Mouse (Mus musculus): ENCODE data around the gene Frmd4a. TPM values are rescaled to one million over a fixed set of nuclear protein-coding genes. Genes with fewer than 3 reads are reported as not detected.

Gene Frmd4a
- polyA plus RNA-seq, 1 experiment from 2014 or later, result 3.8 TPM

DNA sequence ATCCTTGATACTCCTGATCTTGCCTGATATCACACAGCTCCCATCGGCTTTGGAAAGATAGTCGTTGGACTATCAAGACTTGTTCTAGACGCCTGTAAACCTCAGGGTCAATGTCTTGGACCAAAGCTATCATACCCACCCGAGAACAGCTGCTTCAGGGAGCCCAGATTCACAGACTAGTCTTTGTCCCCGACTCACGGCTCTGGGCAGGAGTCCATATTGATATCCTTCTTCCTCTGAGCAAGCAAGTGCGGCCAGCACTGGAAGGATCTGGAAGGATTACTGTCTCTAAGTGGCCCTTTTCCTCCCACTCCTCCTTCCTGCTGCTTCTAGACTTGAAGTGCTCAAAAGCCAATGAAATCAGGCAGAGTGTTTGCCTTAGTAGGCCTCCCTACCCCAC, 575.1 kb downstream of the Frmd4a start:
- TF ChIP-seq EP300 (optimal IDR thresholded peaks at IDR 0.05) (no peak), CTCF (IDR thresholded peaks at IDR 0.05; ENCODE audit: low read depth) (no peak)
- Histone ChIP-seq H3K9ac (ENCODE audit: low read length) (no peak overlapping the region), H3K27ac (replicated peaks) (no peak overlapping the region), H3K9me3 (ENCODE audit: control insufficient read depth, low read length) (no peaks in the 10 kb centered on the region), H3K4me1 (replicated peaks; ENCODE audit: control insufficient read depth, insufficient read depth) (no peaks in the 10 kb centered on the region), H3K4me3 (ENCODE audit: low read depth, low read length) (no peak overlapping the region), H3K27me3 (ENCODE audit: control insufficient read depth, insufficient read depth, low read length) (no peaks in the 10 kb centered on the region), H3K4me2 (replicated peaks; ENCODE audit: low read depth) (no peak overlapping the region), H3K36me3 (ENCODE audit: control insufficient read depth, insufficient read depth, low read length) (peaks cover 21% of the 10 kb centered on the region)
- WGBS, result 80% methylated on average over 7 of the region's 7 CpGs
- no peak for ATAC-seq (ENCODE audit: low FRiP score, low TSS enrichment)
- no peak for DNase-seq (ENCODE audit: low spot score)

DNA sequence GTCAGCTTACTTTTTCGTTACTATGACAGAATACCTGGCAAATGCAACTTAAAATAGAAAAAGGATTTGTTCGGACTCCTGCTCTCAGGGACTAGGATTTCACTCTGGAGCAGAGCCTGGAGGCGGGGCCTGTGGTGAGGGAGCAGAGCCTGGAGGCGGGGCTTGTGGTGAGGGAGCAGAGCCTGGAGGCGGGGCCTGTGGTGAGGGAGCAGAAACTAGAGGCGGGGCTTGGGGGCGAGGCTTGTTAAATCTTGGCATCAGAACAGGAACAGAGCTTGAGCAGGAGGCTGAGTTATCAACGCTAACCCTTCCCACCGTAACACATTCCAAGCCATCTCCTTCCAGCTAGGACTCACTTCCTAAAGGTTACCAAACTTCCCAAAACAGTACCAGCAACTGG, 575.9 kb downstream of the Frmd4a start:
- Histone ChIP-seq H3K9ac (ENCODE audit: low read length) (no peak overlapping the region), H3K27ac (replicated peaks) (peak overlapping the region; percentile 53; the same call in 1 of the 2 replicates), H3K9me3 (ENCODE audit: control insufficient read depth, low read length) (no peaks in the 10 kb centered on the region), H3K36me3 (ENCODE audit: control insufficient read depth, insufficient read depth, low read length) (peaks cover 21% of the 10 kb centered on the region), H3K4me2 (replicated peaks; ENCODE audit: low read depth) (0 out of 2 replicates have a peak overlapping the region, but pooled peaks have one; percentile 11), H3K27me3 (ENCODE audit: control insufficient read depth, insufficient read depth, low read length) (no peaks in the 10 kb centered on the region), H3K4me1 (replicated peaks; ENCODE audit: control insufficient read depth, insufficient read depth) (no peaks in the 10 kb centered on the region), H3K4me3 (ENCODE audit: low read depth, low read length) (no peak overlapping the region)
- TF ChIP-seq CTCF (IDR thresholded peaks at IDR 0.05; ENCODE audit: low read depth) (no peak), EP300 (optimal IDR thresholded peaks at IDR 0.05) (no peak)
- DNase-seq (ENCODE audit: low spot score), result peak; percentile 93
- 16% methylated on average over 9 of the region's 9 CpGs for WGBS
- ATAC-seq (ENCODE audit: low FRiP score, low TSS enrichment), result peak; percentile 91

DNA sequence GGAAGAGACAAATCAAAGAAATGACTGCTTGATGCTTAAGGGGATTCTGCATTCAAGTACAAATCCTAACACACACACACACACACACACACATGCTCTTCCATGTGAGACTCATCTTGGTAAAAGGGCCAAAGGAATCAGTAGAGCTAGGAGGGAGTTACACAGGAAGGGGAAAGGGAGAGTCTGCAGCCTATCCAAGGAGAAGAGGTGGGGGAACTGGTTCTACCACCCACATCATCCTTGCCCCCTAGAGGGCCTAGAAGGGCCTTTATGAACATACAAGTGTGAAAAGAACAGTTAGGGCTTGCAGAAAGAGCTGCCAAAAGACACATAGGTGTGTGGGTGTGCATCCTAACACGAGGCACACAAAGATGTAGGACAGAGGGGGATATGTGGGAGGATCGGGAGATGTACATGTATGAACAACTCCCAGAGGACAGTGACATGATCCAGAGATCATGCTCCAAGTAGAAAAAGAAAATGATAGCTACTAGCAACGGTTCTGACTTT, 576.4 kb downstream of the Frmd4a start:
- peaks cover 21% of the 10 kb centered on the region for H3K36me3 ChIP-seq (ENCODE audit: control insufficient read depth, insufficient read depth, low read length)
- no peak overlapping the region for H3K4me3 ChIP-seq (ENCODE audit: low read depth, low read length)
- ATAC-seq (ENCODE audit: low FRiP score, low TSS enrichment) (peak; percentile 28; the same call in 1 of the 2 replicates), DNase-seq (ENCODE audit: low spot score) (no peak)
- H3K9ac ChIP-seq (ENCODE audit: low read length), result no peak overlapping the region
- no peaks in the 10 kb centered on the region for H3K27me3 ChIP-seq (ENCODE audit: control insufficient read depth, insufficient read depth, low read length)
- no peaks in the 10 kb centered on the region for H3K9me3 ChIP-seq (ENCODE audit: control insufficient read depth, low read length)
- no peak for TF ChIP-seq EP300 (optimal IDR thresholded peaks at IDR 0.05)
- TF ChIP-seq CTCF (IDR thresholded peaks at IDR 0.05; ENCODE audit: low read depth), result peak; percentile 12; the same call in 1 of the 2 replicates
- no peaks in the 10 kb centered on the region for H3K4me1 ChIP-seq (replicated peaks; ENCODE audit: control insufficient read depth, insufficient read depth)
- H3K4me2 ChIP-seq (replicated peaks; ENCODE audit: low read depth), result 0 out of 2 replicates have a peak overlapping the region, but pooled peaks have one; percentile 11
- WGBS, result 68% methylated on average over 3 of the region's 3 CpGs
- H3K27ac ChIP-seq (replicated peaks), result peak overlapping the region; percentile 53; the same call in 1 of the 2 replicates

DNA sequence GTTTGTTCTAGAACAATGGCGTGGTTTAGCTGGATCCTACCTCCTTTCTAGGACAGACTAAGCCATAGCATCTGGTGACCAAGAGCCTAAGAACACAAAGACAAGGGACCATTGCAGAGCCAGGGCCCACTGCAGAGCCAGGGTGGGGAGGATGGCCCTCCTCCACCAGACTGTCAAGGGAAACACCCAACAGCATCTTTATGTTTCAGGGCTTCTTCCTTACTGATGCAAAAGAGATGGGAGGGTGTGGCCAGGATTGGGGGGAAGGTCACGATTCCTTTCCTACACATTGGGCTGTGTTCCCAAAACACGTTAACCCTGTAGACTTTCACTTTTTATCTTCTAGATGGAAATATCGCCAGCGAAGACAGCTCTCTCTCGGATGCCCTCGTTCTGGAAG, 579.5 kb downstream of the Frmd4a start:
- Histone ChIP-seq H3K4me2 (replicated peaks; ENCODE audit: low read depth) (no peak overlapping the region), H3K4me1 (replicated peaks; ENCODE audit: control insufficient read depth, insufficient read depth) (no peaks in the 10 kb centered on the region; the same call in 1 of the 2 replicates), H3K27me3 (ENCODE audit: control insufficient read depth, insufficient read depth, low read length) (no peaks in the 10 kb centered on the region), H3K36me3 (ENCODE audit: control insufficient read depth, insufficient read depth, low read length) (peaks cover 14% of the 10 kb centered on the region), H3K9me3 (ENCODE audit: control insufficient read depth, low read length) (no peaks in the 10 kb centered on the region), H3K9ac (ENCODE audit: low read length) (no peak overlapping the region), H3K4me3 (ENCODE audit: low read depth, low read length) (no peak overlapping the region), H3K27ac (replicated peaks) (no peak overlapping the region)
- 83% methylated on average over 7 of the region's 7 CpGs for WGBS
- DNase-seq (ENCODE audit: low spot score), result no peak
- TF ChIP-seq CTCF (IDR thresholded peaks at IDR 0.05; ENCODE audit: low read depth), result no peak
- TF ChIP-seq EP300 (optimal IDR thresholded peaks at IDR 0.05), result no peak
- ATAC-seq (ENCODE audit: low FRiP score, low TSS enrichment), result no peak

DNA sequence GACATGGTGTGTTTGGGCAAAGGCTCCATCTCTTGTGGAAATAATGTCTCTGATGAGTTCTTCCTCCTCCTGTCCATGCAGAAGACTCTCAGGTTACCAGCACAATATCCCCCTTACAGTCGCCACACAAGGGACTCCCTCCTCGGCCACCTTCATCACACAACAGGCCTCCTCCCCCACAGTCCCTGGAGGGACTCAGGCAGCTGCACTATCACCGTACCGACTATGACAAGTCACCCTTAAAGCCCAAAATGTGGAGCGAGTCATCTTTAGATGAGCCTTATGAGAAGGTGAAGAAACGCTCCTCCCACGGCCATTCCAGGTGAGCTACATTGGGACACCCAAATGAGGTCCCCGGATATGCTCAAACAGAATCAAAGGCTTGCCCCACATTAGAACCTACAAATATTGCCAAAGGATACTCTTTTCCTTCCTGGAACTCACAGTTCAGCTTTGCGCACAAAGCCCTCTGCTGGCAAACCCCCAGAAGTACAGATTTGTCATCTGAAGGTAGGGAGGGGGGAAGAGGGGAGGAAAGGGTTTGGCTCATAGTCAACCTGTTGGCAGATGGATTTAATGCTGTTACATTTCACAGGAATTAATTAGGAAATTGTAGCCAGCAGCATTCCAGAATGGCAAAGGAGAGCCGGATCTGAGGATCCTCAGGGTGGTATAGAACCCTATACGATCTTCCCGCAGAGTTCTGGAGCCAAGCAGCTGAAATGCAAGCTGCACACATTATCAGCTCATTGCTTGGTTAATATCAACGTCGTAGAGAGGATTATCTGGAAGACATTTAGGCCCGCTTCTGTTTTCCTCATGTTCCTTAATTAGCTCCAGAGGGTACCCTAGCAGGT, 583.7 kb downstream of the Frmd4a start:
- Histone ChIP-seq H3K4me2 (replicated peaks; ENCODE audit: low read depth) (no peak overlapping the region), H3K27ac (replicated peaks) (no peak overlapping the region), H3K9ac (ENCODE audit: low read length) (no peak overlapping the region), H3K27me3 (ENCODE audit: control insufficient read depth, insufficient read depth, low read length) (no peaks in the 10 kb centered on the region), H3K9me3 (ENCODE audit: control insufficient read depth, low read length) (no peaks in the 10 kb centered on the region), H3K4me3 (ENCODE audit: low read depth, low read length) (no peak overlapping the region), H3K36me3 (ENCODE audit: control insufficient read depth, insufficient read depth, low read length) (peaks cover 21% of the 10 kb centered on the region), H3K4me1 (replicated peaks; ENCODE audit: control insufficient read depth, insufficient read depth) (no peaks in the 10 kb centered on the region; the same call in 1 of the 2 replicates)
- 41% methylated on average over 15 of the region's 15 CpGs for WGBS
- TF ChIP-seq EP300 (optimal IDR thresholded peaks at IDR 0.05) (no peak), CTCF (IDR thresholded peaks at IDR 0.05; ENCODE audit: low read depth) (peak; percentile 91)
- ATAC-seq (ENCODE audit: low FRiP score, low TSS enrichment) (peak; percentile 60; the same call in 1 of the 2 replicates), DNase-seq (ENCODE audit: low spot score) (peak; percentile 67)

Measured in stomach, postnatal 0 days (tissue).